Mouse (Mus musculus) G1E (cell line): ENCODE results near the gene Gm9821. TPM values are rescaled to one million over a fixed set of nuclear protein-coding genes. Genes with fewer than 3 reads are reported as not detected.

ENCODE experiments used
- ATAC-seq: 2 replicates; pipeline ENCODE4 v1.8.0; 2016; ENCODE audit warnings: mild to moderate bottlenecking; ENCODE audit not compliant: insufficient number of reproducible peaks, poor library complexity, low FRiP score, severe bottlenecking; ENCODE audit errors: extremely low read depth
- DNase-seq: peaks from one replicate; pipeline ENCODE4 v3.0.0; 2012; ENCODE audit warnings: low spot score
- H3K27me3 ChIP-seq: 2 replicates; pipeline ENCODE4 v1.6.1; 2012; ENCODE audit warnings: mild to moderate bottlenecking, low read length, inconsistent platforms; ENCODE audit not compliant: insufficient read depth
- H3K36me3 ChIP-seq: replicated peaks from 2 replicates; pipeline ENCODE3; 2012; ENCODE audit warnings: mild to moderate bottlenecking, inconsistent platforms
- H3K4me1 ChIP-seq: 2 replicates; pipeline ENCODE4 v1.6.1; 2012; ENCODE audit warnings: low read depth, low read length, inconsistent platforms, mixed read lengths; ENCODE audit not compliant: insufficient read depth
- H3K4me3 ChIP-seq: 2 replicates; pipeline ENCODE4 v1.5.1; 2012; ENCODE audit warnings: low read depth, mild to moderate bottlenecking, inconsistent platforms, low read length, moderate library complexity, mixed read lengths
- H3K9me3 ChIP-seq: replicated peaks from 2 replicates; pipeline ENCODE4 v1.6.1; 2012; ENCODE audit warnings: inconsistent platforms
- CTCF ChIP-seq: IDR thresholded peaks from 2 replicates; pipeline ENCODE4 v1.5.1; 2012; ENCODE audit warnings: low read depth, low read length, inconsistent platforms, mixed read lengths
- GATA1 ChIP-seq: IDR thresholded peaks from 2 replicates; pipeline ENCODE4 v1.6.1; 2012; ENCODE audit warnings: borderline replicate concordance, low read length, inconsistent platforms, mixed read lengths
- GATA2 ChIP-seq: IDR thresholded peaks from 2 replicates; pipeline ENCODE4 v1.6.1; 2012; ENCODE audit warnings: low read depth, low read length, inconsistent platforms, borderline replicate concordance
- POLR2AphosphoS5 ChIP-seq: IDR thresholded peaks from 2 replicates; pipeline ENCODE4 v1.6.1; 2012; ENCODE audit warnings: low read depth, low read length, inconsistent platforms; ENCODE audit not compliant: insufficient replicate concordance
- TAL1 ChIP-seq: conservative IDR thresholded peaks from 2 replicates; pipeline ENCODE4 v1.6.1; 2012; ENCODE audit warnings: low read depth, low read length, inconsistent platforms, mixed read lengths
- polyA plus RNA-seq: library from polyadenylated mRNA; stranded (reverse); fragments of >175 nt; gene quantifications from 2 replicates; pipeline ENCODE4 v1.2.3, GENCODE M21; 2012
- total RNA-seq, 2 experiments: library from RNA; stranded (forward) in 1 of 2; stranded (reverse) in 1 of 2; fragments of 200-1000 nt in 1 of 2; fragments of >200 nt in 1 of 2; fragmentation: Nextera tagmentation in 1 of 2; gene quantifications; 2 replicates each; pipeline ENCODE4 v1.2.3; 2014 to 2017

Gene Gm9821
- total and polyA plus RNA-seq, 3 experiments = 0.10 to 1.6 TPM; not detected in 1

GRCm38 (mm10) chr2:91947397-91948150, 2.1 kb downstream of the Gm9821 start:
- Histone ChIP-seq H3K36me3 (peaks cover 79% of the 10 kb centered on the region), H3K27me3 (no peaks in the 10 kb centered on the region), H3K9me3 (no peaks in the 10 kb centered on the region), H3K4me3 (peak overlapping the region; percentile 77), H3K4me1 (peaks cover 90% of the 10 kb centered on the region)
- TF ChIP-seq CTCF = no peak
- no peak for TF ChIP-seq GATA1
- TF ChIP-seq GATA2 = no peak
- no peak for TF ChIP-seq TAL1
- TF ChIP-seq POLR2AphosphoS5 = no peak
- peak; percentile 25 for ATAC-seq
- no peak for DNase-seq

DNA sequence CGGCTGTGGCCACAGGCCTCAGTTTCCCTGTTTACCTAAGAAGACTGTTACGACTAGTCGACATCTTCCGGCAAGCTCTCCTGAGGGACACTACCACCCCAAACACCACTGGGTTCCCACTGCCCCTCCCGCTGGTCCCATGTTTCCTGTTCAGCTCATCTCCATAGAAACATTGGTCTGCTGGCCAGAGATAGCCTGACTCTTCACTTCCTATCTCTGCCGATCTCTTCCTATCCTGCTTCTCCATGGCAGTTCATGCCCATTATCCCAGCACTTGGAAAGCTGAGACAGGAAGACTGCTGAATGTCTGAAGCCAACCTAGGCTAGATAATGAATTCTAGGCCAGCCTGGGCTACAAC, 2.6 kb downstream of the Gm9821 start:
- no peaks in the 10 kb centered on the region for H3K9me3 ChIP-seq
- peaks cover 78% of the 10 kb centered on the region for H3K36me3 ChIP-seq
- H3K4me1 ChIP-seq = peaks cover 91% of the 10 kb centered on the region
- TF ChIP-seq POLR2AphosphoS5 = no peak
- TF ChIP-seq CTCF = no peak
- TF ChIP-seq TAL1 = peak; percentile 42; the same call in 1 of the 2 replicates
- no peak for DNase-seq
- H3K4me3 ChIP-seq = peak overlapping the region; percentile 77
- ATAC-seq = peak; percentile 12; the same call in 1 of the 2 replicates
- no peaks in the 10 kb centered on the region for H3K27me3 ChIP-seq

DNA sequence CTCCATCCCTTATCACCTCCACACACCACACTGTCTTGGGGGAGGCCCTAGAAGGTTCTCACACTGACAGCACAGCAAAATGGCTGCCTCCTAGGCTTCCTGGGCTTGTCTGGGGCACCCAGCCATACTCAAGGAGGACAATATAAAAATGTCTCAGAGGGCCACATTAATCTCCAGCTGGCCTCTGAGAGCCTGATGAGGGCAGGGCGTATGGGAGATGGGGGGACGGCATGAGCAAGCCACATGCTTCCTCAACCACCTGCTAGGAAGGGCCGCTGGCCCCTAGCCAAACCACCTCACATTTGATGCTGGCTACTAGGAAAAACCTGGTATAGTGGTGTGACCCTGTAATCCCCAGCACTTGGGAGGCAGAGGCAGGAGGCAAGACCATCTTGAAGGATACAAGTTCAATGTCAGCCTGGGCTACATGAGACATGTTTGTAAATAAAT, 3.3 kb downstream of the Gm9821 start:
- peaks cover 91% of the 10 kb centered on the region for H3K4me1 ChIP-seq
- H3K27me3 ChIP-seq = no peaks in the 10 kb centered on the region
- peak; percentile 59 for DNase-seq
- H3K4me3 ChIP-seq = peak overlapping the region; percentile 77
- ATAC-seq = no peak
- TF ChIP-seq POLR2AphosphoS5 = no peak
- peak; percentile 17; the same call in 1 of the 2 replicates for TF ChIP-seq TAL1
- peaks cover 77% of the 10 kb centered on the region for H3K36me3 ChIP-seq
- H3K9me3 ChIP-seq = no peaks in the 10 kb centered on the region

DNA sequence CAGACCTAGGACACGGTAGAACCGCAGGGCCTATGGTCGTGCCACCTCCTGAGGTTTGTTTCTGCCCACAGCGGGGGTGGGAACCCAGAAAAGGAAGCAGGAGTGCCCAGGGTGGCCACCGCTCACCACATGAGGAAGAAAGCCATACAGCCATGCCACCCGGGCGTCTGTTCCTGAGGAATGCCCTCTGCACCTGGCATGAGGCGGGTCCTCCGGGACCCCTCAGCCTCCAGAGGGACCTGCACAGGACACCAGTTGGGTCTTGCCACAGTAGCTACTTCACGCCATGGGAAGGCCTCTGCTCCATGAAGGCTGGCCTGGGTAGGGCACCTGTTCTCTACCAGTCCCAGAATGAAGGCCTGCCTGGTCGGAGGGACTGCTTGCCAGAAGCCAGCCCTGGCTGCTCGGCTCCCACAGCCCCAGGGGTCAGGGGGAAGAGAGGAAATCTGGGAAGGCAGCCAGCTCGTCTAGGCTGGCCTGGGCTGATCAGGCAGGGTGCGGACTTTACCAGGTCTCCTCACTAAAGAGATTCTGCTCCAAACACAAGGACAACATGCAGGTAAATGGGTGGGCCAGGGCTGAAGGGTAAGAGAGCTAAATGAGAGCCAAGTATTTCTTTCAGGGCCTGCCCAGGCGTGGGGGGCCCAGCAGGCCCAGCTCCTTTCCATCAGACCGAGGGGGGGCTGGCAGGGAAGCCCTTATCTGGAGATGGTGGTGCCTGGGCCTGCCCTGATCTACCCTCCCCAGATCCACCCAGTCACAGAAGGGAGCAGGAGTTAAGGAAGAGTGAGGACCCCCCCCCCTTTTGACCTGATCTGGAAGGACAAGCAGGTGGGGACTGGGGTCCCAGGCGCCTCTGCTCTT, 4.1 kb downstream of the Gm9821 start:
- Histone ChIP-seq H3K4me1 (peaks cover 87% of the 10 kb centered on the region), H3K36me3 (peaks cover 75% of the 10 kb centered on the region), H3K9me3 (no peaks in the 10 kb centered on the region), H3K27me3 (no peaks in the 10 kb centered on the region), H3K4me3 (peak overlapping the region; percentile 77)
- ATAC-seq = peak; percentile 5; the same call in 1 of the 2 replicates
- DNase-seq = peak; percentile 72
- TF ChIP-seq TAL1 (no peak; the same call in 1 of the 2 replicates), GATA1 (no peak), POLR2AphosphoS5 (no peak), CTCF (no peak), GATA2 (no peak)

GRCm38 (mm10) chr2:91950275-91951085, 5.0 kb downstream of the Gm9821 start:
- Histone ChIP-seq H3K36me3 (peaks cover 75% of the 10 kb centered on the region), H3K9me3 (no peaks in the 10 kb centered on the region), H3K4me1 (peaks cover 86% of the 10 kb centered on the region), H3K27me3 (no peaks in the 10 kb centered on the region), H3K4me3 (peak overlapping the region; percentile 77)
- ATAC-seq (peak; percentile 72), DNase-seq (peak; percentile 97)
- TF ChIP-seq POLR2AphosphoS5 = no peak
- TF ChIP-seq TAL1 = no peak
- TF ChIP-seq GATA1 = no peak
- no peak for TF ChIP-seq CTCF

DNA sequence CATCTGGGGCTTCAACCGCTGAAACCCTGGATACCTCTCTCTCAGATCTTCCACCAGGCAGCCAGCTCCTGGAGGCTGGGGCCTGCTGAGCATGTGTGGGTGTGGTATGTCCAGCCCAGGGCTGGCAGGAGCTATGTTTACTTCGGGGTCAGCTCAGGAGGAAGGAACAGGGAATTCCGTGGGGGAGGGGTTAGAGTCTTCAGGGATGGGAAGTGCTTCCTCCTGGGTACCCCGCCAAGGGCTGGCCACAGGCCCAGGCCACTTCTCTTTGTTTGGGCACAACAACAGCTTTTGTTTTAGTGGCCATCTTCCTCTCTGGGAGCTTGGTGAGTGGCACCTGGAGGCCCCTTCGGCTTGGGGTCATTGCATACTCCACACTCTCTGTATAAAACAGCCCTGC, 8.3 kb downstream of the Gm9821 start:
- H3K36me3 ChIP-seq = peaks cover 67% of the 10 kb centered on the region
- ATAC-seq (no peak), DNase-seq (no peak)

More for the DNA sequence above, 8.3 kb downstream of the Gm9821 start:
- H3K27me3 ChIP-seq = no peaks in the 10 kb centered on the region
- TF ChIP-seq GATA2 (no peak), CTCF (no peak)
- H3K4me3 ChIP-seq = peak overlapping the region; percentile 2; the same call in 1 of the 2 replicates
- peaks cover 82% of the 10 kb centered on the region for H3K4me1 ChIP-seq
- H3K9me3 ChIP-seq = no peaks in the 10 kb centered on the region
